Mouse (Mus musculus) spleen, adult 18-20 months (tissue): ENCODE measurements at regions not wholly inside any gene's neighbourhood (a gene's known extent, or its start where the extent isn't known, plus 50 kb on each side); places are given as distances from the start of the nearest gene placed in this dataset.

Source experiments
- DNase-seq, 2 experiments: peaks; one replicate each; pipeline ENCODE4 v3.0.0; 2022; ENCODE audit warnings: mixed read lengths in 2 of 2

- no peak for DNase-seq
These were observed 51.3 kb upstream of the Rnf138rt1 start for GRCm38 (mm10) chrX:163812431-163812830.

- DNase-seq = no peak
These were observed 53.7 kb upstream of the Rnf138rt1 start for GRCm38 (mm10) chrX:163814806-163815205.

GRCm38 (mm10) chrX:163822298-163822697, 61.2 kb upstream of the Rnf138rt1 start:
- DNase-seq = peak in 1 of 2 experiments; percentile 5

GRCm38 (mm10) chrX:163827461-163827860, 66.3 kb upstream of the Rnf138rt1 start:
- DNase-seq = peak in 1 of 2 experiments; percentile 3

- no peak for DNase-seq
These were observed 63.4 kb upstream of the Ap1s2 start for GRCm38 (mm10) chrX:163845408-163845807.

- DNase-seq = no peak
These were observed 61.9 kb upstream of the Ap1s2 start for GRCm38 (mm10) chrX:163846890-163847289.

GRCm38 (mm10) chrX:163847651-163848050, 61.2 kb upstream of the Ap1s2 start:
- DNase-seq = no peak

GRCm38 (mm10) chrX:163848510-163849199, 60.2 kb upstream of the Ap1s2 start:
- DNase-seq = no peak

- no peak for DNase-seq
These were observed 57.8 kb upstream of the Ap1s2 start for GRCm38 (mm10) chrX:163850915-163851599.

GRCm38 (mm10) chrX:163858494-163858893, 50.3 kb upstream of the Ap1s2 start:
- DNase-seq = no peak
